Mouse (Mus musculus) urinary bladder, postnatal 36 days (tissue): ENCODE measurements at regions not wholly inside any gene's neighbourhood (a gene's known extent, or its start where the extent isn't known, plus 50 kb on each side); places are given as distances from the start of the nearest gene placed in this dataset.
"Not testable (repeated sequence)": the region's sequence is repeated elsewhere in the genome, so short reads cannot be mapped to it uniquely, and the experiment has no call there.

Experiments
- DNase-seq, 2 experiments: peaks; one replicate each; pipeline ENCODE4 v3.0.0; 2022; ENCODE audit warnings: low spot score in 2 of 2, mixed read lengths in 1 of 2

- DNase-seq: no peak
These were observed 133.0 kb upstream of the Plcb4 start for GRCm38 (mm10) chr2:135525779-135526178.

GRCm38 (mm10) chr2:135529619-135530018, 129.2 kb upstream of the Plcb4 start:
- no peak for DNase-seq

GRCm38 (mm10) chr2:135536303-135536871, 122.4 kb upstream of the Plcb4 start:
- DNase-seq: no peak

GRCm38 (mm10) chr2:135538022-135538421, 120.8 kb upstream of the Plcb4 start:
- no peak for DNase-seq

- DNase-seq: no peak
These were observed 117.8 kb upstream of the Plcb4 start for GRCm38 (mm10) chr2:135541058-135541457.

- DNase-seq: no peak
These were observed 116.9 kb upstream of the Plcb4 start for GRCm38 (mm10) chr2:135541930-135542329.

GRCm38 (mm10) chr2:135544882-135545281, 113.9 kb upstream of the Plcb4 start:
- DNase-seq: no peak

GRCm38 (mm10) chr2:135547966-135548365, 110.8 kb upstream of the Plcb4 start:
- DNase-seq: no peak

- DNase-seq: no peak
These were observed 105.8 kb upstream of the Plcb4 start for GRCm38 (mm10) chr2:135553031-135553430.

- not testable (repeated sequence) for DNase-seq
These were observed 100.8 kb upstream of the Plcb4 start for GRCm38 (mm10) chr2:135558026-135558425.

- no peak for DNase-seq
These were observed 99.5 kb upstream of the Plcb4 start for GRCm38 (mm10) chr2:135559328-135559727.

- no peak for DNase-seq
These were observed 98.7 kb upstream of the Plcb4 start for GRCm38 (mm10) chr2:135559933-135560710.

GRCm38 (mm10) chr2:135560856-135561255, 98.0 kb upstream of the Plcb4 start:
- no peak for DNase-seq

- DNase-seq: peak in 1 of 2 experiments; percentile 27
These were observed 97.1 kb upstream of the Plcb4 start for GRCm38 (mm10) chr2:135561716-135562115.

GRCm38 (mm10) chr2:135562140-135562890, 96.5 kb upstream of the Plcb4 start:
- peak; percentile 59 to 82 for DNase-seq

- DNase-seq: no peak
These were observed 94.6 kb upstream of the Plcb4 start for GRCm38 (mm10) chr2:135564231-135564630.

GRCm38 (mm10) chr2:135568350-135568749, 90.5 kb upstream of the Plcb4 start:
- DNase-seq: no peak

GRCm38 (mm10) chr2:135571599-135571998, 87.2 kb upstream of the Plcb4 start:
- DNase-seq: no peak

- no peak for DNase-seq
These were observed 81.6 kb upstream of the Plcb4 start for GRCm38 (mm10) chr2:135577228-135577627.

GRCm38 (mm10) chr2:135578135-135578534, 80.7 kb upstream of the Plcb4 start:
- no peak for DNase-seq

GRCm38 (mm10) chr2:135579514-135579913, 79.3 kb upstream of the Plcb4 start:
- no peak for DNase-seq

- no peak for DNase-seq
These were observed 78.8 kb upstream of the Plcb4 start for GRCm38 (mm10) chr2:135580051-135580450.

- DNase-seq: no peak
These were observed 76.5 kb upstream of the Plcb4 start for GRCm38 (mm10) chr2:135582341-135582740.
